Mouse (Mus musculus) heart, adult 2 months (tissue): ENCODE measurements around the gene Exph5. TPM values are rescaled to one million over a fixed set of nuclear protein-coding genes. Genes with fewer than 3 reads are reported as not detected.

Experiments used
- DNase-seq, 2 experiments: peaks; one replicate each; pipeline ENCODE4 v3.0.0; 2021
- H3K27ac ChIP-seq: fragments of 200-600 bp; 2 replicates; pipeline ENCODE4 v1.8.1; 2022
- H3K27me3 ChIP-seq: fragments of 200-500 bp; 2 replicates; pipeline ENCODE4 v1.6.1; 2012; ENCODE audit warnings: mild to moderate bottlenecking, low read length, inconsistent platforms, mixed read lengths; ENCODE audit not compliant: control insufficient read depth, insufficient read depth
- H3K36me3 ChIP-seq: fragments of 200-500 bp; 2 replicates; pipeline ENCODE4 v1.6.1; 2012; ENCODE audit warnings: low read length, inconsistent platforms; ENCODE audit not compliant: control insufficient read depth, insufficient read depth
- H3K4me1 ChIP-seq: fragments of 200-500 bp; 2 replicates; pipeline ENCODE4 v1.6.1; 2011; ENCODE audit warnings: low read length; ENCODE audit not compliant: control insufficient read depth, insufficient read depth
- H3K4me3 ChIP-seq: fragments of 200-600 bp; 2 replicates; pipeline ENCODE4 v1.8.1; 2022
- H3K79me2 ChIP-seq: fragments of 200-500 bp; replicated peaks from 2 replicates; pipeline ENCODE4 v1.6.1; 2012; ENCODE audit warnings: mild to moderate bottlenecking, inconsistent platforms, low read length, moderate library complexity, mixed read lengths; ENCODE audit not compliant: control insufficient read depth, insufficient read depth
- H3K9ac ChIP-seq: fragments of 200-500 bp; 2 replicates; pipeline ENCODE4 v1.6.1; 2012; ENCODE audit warnings: low read depth, mild to moderate bottlenecking, control low read depth, inconsistent platforms, low read length, mixed read lengths
- CTCF ChIP-seq: fragments of 200-600 bp; IDR thresholded peaks from 2 replicates; pipeline ENCODE4 v1.8.1; 2022; ENCODE audit warnings: antibody characterized with exemption, mild to moderate bottlenecking, moderate library complexity
- EP300 ChIP-seq: fragments of 200-500 bp; IDR thresholded peaks from 2 replicates; pipeline ENCODE4 v1.6.1; 2011; ENCODE audit warnings: low read depth, low read length, control low read depth; ENCODE audit not compliant: insufficient read depth
- POLR2A ChIP-seq: fragments of 200-500 bp; IDR thresholded peaks from 2 replicates; pipeline ENCODE4 v1.6.1; 2011; ENCODE audit warnings: mild to moderate bottlenecking, low read depth, low read length, control low read depth; ENCODE audit not compliant: insufficient read depth
- WGBS: fragments of 180-500 bp; shearing (Covaris S2); methylation state at CpG from one replicate; pipeline ENCODE4 v1.1.7; 2018; 5-methylcytosine and 5-hydroxymethylcytosine counted together
- intact Hi-C: fragments of 180-260 bp; cut with DNase I; formaldehyde crosslinking; loops from one replicate; pipeline ENCODE4 v1.15.1; 2025
- microRNA-seq, 2 experiments: library from miRNA; unstranded; fragments of <30 nt; microRNA quantifications; one replicate each; pipeline ENCODE4 v1.2.0; 2021
- polyA plus RNA-seq: library from polyadenylated mRNA; depleted of rRNA; stranded (reverse); fragments of >200 nt; gene quantifications from 2 replicates; pipeline ENCODE4 v1.2.3, GENCODE M21; 2012; rRNA removed
- total RNA-seq, 2 experiments: library from RNA; stranded (reverse); gene quantifications; 2 replicates each; pipeline ENCODE4 v1.2.3; 2021

The Exph5 gene
- total and polyA plus RNA-seq, 3 experiments, result 0.14 to 0.37 (median 0.18) TPM

DNA sequence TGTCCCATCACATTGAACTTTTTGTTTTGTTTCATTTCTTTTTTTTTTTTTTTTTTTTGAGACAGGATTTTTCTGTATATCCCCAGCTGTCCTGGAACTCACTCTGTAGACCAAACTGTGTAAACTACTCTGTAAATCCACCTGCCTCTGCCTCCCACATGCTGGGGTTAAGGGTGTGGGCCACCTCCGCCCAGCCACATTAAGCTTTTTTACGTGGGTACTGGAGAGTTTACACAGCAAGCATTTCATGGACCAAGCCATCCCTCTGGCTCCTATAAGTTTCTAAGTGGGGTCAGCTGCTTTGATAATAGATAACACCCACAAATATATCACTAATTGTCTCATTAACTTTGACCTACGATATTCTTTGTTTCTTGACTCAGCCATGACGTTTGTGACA, 107.1 kb downstream of the Exph5 start:
- TF ChIP-seq EP300 (no peak), POLR2A (no peak), CTCF (no peak)
- H3K36me3 ChIP-seq, result no peaks in the 10 kb centered on the region
- no peak overlapping the region for H3K9ac ChIP-seq
- no peak overlapping the region for H3K27ac ChIP-seq
- no peaks in the 10 kb centered on the region for H3K27me3 ChIP-seq
- intact Hi-C loops, result no loop called here
- no peaks in the 10 kb centered on the region for H3K79me2 ChIP-seq
- no peak for DNase-seq
- H3K4me1 ChIP-seq, result no peaks in the 10 kb centered on the region; the same call in 1 of the 2 replicates
- H3K4me3 ChIP-seq, result no peak overlapping the region
- WGBS, result 82% methylated on average over 4 of the region's 4 CpGs

- no peak overlapping the region for H3K4me3 ChIP-seq
- intact Hi-C loops, result no loop called here
- no peak for TF ChIP-seq EP300
- no peak for TF ChIP-seq CTCF
- TF ChIP-seq POLR2A, result no peak
- no peak for DNase-seq
- H3K9ac ChIP-seq, result no peak overlapping the region
- no peaks in the 10 kb centered on the region for H3K36me3 ChIP-seq
- WGBS, result 63% methylated on average over 2 of the region's 2 CpGs
- H3K27me3 ChIP-seq, result no peaks in the 10 kb centered on the region
- H3K27ac ChIP-seq, result no peak overlapping the region
- no peaks in the 10 kb centered on the region for H3K79me2 ChIP-seq
- no peaks in the 10 kb centered on the region; the same call in 1 of the 2 replicates for H3K4me1 ChIP-seq
Measured at GRCm38 (mm10) chr9:53408953-53409361, 107.5 kb downstream of the Exph5 start.

DNA sequence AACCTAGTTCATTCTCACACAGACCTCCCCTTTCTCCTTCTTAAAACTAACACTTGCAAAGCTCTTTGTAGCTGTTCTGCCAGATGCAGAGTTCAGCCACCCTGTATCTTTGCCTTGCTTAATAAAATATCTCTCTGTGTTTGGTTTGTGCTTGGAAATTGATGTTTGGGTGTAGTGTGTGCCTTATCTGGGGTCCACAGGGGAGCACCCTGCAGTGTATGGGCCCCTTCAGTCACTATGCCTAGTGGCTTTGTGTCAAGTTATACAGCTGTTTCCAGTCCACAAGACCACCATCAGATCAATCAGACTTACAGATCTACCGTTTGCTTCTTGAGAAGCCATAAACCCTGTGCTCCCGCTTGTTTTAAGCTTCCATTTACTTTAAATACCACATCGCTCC, 108.0 kb downstream of the Exph5 start:
- WGBS, result 87% methylated on average over 3 of the region's 3 CpGs
- intact Hi-C loops, result no loop called here
- no peak for DNase-seq

DNA sequence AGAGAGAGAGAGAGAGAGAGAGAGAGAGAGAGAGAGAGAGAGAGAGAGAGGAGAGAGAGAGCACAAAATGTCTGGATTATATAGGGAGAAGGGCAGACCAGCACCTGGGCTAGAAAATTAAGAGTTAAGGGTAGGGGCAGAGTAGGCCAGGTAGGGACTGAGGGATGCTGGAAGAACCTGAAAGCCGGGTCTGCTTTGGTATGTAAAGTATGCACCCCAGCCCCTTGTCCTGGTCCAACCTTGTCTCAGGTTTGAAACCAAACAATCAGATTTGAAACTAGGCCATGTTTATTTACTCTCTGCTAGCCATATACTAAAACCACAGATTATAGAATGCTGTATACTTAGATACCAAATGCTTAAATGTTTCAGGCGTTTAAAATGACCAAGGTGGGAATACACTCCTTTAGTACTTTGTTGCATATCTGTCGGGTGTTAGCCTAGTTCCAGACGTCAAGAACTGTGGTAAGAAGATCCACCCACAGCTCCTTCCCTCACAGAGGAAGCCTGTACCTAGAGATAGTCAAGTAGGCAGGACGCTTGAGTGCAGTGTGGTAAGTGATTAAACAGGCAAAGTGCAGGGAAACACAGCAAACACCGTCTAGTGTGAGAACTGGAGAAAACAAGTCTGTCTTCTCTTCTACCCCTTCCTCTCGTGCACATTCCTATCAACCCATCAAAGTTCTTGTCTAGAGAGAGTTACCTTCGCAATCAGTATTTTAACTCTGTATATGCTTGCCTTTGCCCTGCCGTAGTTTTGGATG, 120.8 kb downstream of the Exph5 start:
- Histone ChIP-seq H3K4me3 (no peak overlapping the region), H3K4me1 (no peaks in the 10 kb centered on the region), H3K27me3 (no peaks in the 10 kb centered on the region), H3K36me3 (no peaks in the 10 kb centered on the region), H3K27ac (no peak overlapping the region), H3K79me2 (no peaks in the 10 kb centered on the region), H3K9ac (no peak overlapping the region)
- intact Hi-C loops, result no loop called here
- DNase-seq, result no peak
- 47% methylated on average over 9 of the region's 9 CpGs for WGBS
- no peak for TF ChIP-seq CTCF
- no peak for TF ChIP-seq POLR2A
- TF ChIP-seq EP300, result no peak

More for the DNA sequence above, 108.0 kb downstream of the Exph5 start:
- Histone ChIP-seq H3K27me3 (no peaks in the 10 kb centered on the region), H3K4me3 (no peak overlapping the region), H3K9ac (no peak overlapping the region), H3K4me1 (no peaks in the 10 kb centered on the region; the same call in 1 of the 2 replicates), H3K79me2 (no peaks in the 10 kb centered on the region), H3K36me3 (no peaks in the 10 kb centered on the region), H3K27ac (no peak overlapping the region)
- no peak for TF ChIP-seq EP300

DNA sequence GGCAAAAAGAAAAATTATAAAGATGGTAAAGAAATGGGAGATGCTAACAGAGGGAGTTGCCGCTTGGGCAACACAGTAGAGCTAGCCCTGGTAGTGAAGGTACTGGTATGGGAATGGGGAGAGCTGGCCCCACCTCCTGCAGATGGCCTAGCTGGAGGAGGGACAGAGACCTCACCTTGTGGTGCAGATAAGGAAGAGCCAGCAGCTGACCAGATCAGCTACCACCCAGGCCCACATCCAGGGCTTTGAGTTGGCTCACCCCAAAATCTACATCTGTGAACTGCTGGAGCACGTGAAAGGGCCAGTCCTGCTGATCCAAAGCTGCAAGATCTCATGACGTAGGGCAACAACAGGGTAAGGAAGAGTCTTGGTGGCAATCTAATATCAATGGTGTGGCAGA, 125.3 kb downstream of the Exph5 start:
- Histone ChIP-seq H3K27me3 (no peaks in the 10 kb centered on the region), H3K9ac (no peak overlapping the region), H3K4me3 (no peak overlapping the region), H3K27ac (no peak overlapping the region), H3K36me3 (no peaks in the 10 kb centered on the region), H3K4me1 (no peaks in the 10 kb centered on the region), H3K79me2 (no peaks in the 10 kb centered on the region)
- no peak for DNase-seq
- intact Hi-C loops, result no loop called here
- WGBS, result 92% methylated on average over 3 of the region's 3 CpGs
- TF ChIP-seq EP300, result no peak
- no peak for TF ChIP-seq POLR2A
- TF ChIP-seq CTCF, result no peak

Small RNAs within 50 kb of the gene (microRNA-seq; reads per million reads assigned to microRNA genes)
- 0 reads per million in 2 experiments for gene Mir130c

Other genes with a start within 250 kb of the Exph5 start
- gene Ddx10, start 53.6 kb upstream of the Exph5 start, total RNA-seq, result 10 to 100 TPM in 1 of 2 experiments, 1 to 10 TPM in 1; 9.9 to 11.4 TPM
- 1.2 and 3.8 TPM in 2 replicates for gene Ddx10, start 53.6 kb upstream of the Exph5 start, polyA plus RNA-seq
- 1 to 10 TPM; 6.6 to 8.4 TPM for gene Kdelc2, start 82.4 kb downstream of the Exph5 start, total RNA-seq
- 3.7 and 5.4 TPM in 2 replicates for gene Kdelc2, start 82.4 kb downstream of the Exph5 start, polyA plus RNA-seq
- not detected for gene 4930550C14Rik, start 100.7 kb downstream of the Exph5 start, total RNA-seq
- gene 4930550C14Rik, start 100.7 kb downstream of the Exph5 start, polyA plus RNA-seq, result 0.31 and 0.61 TPM in 2 replicates
- 10 to 100 TPM in 1 of 2 experiments, 1 to 10 TPM in 1; 8.3 to 10.2 TPM for gene Atm, start 235.1 kb downstream of the Exph5 start, total RNA-seq
- 1.2 and 2.7 TPM in 2 replicates for gene Atm, start 235.1 kb downstream of the Exph5 start, polyA plus RNA-seq
- 1 to 10 TPM; 5.4 to 6.9 TPM for gene Npat, start 235.4 kb downstream of the Exph5 start, total RNA-seq
- gene Npat, start 235.4 kb downstream of the Exph5 start, polyA plus RNA-seq, result 1.5 and 2.6 TPM in 2 replicates